Mouse (Mus musculus) heart, embryonic 11.5 days (tissue): ENCODE results near the gene Cd80. TPM values are rescaled to one million over a fixed set of nuclear protein-coding genes. Genes with fewer than 3 reads are reported as not detected.

ENCODE experiments used
- ATAC-seq: fragments of 200-750 bp; cut with Nextera tagmentation; replicated peaks from 2 replicates; pipeline ENCODE4 v1.8.0; 2017; ENCODE audit warnings: moderate library complexity; ENCODE audit not compliant: insufficient number of reproducible peaks, low FRiP score, low TSS enrichment
- H3K27ac ChIP-seq: fragments of 300-500 bp; sonication (generic); 2 replicates; pipeline ENCODE4 v1.5.1; 2014; ENCODE audit warnings: mild to moderate bottlenecking, low read depth, low read length
- H3K27me3 ChIP-seq: fragments of 300-500 bp; sonication (generic); 2 replicates; pipeline ENCODE4 v1.6.1; 2014; ENCODE audit warnings: mild to moderate bottlenecking, low read length, mixed read lengths; ENCODE audit not compliant: control insufficient read depth, insufficient read depth
- H3K36me3 ChIP-seq: fragments of 300-500 bp; sonication (generic); 2 replicates; pipeline ENCODE4 v1.6.1; 2014; ENCODE audit warnings: mild to moderate bottlenecking, low read length, moderate library complexity, mixed read lengths; ENCODE audit not compliant: control insufficient read depth, insufficient read depth
- H3K4me1 ChIP-seq: fragments of 300-500 bp; sonication (generic); 2 replicates; pipeline ENCODE4 v1.6.1; 2014; ENCODE audit warnings: low read length; ENCODE audit not compliant: control insufficient read depth, insufficient read depth
- H3K4me2 ChIP-seq: fragments of 300-500 bp; sonication (generic); 2 replicates; pipeline ENCODE4 v1.6.1; 2014; ENCODE audit warnings: mild to moderate bottlenecking, moderate library complexity
- H3K4me3 ChIP-seq: fragments of 300-500 bp; sonication (generic); 2 replicates; pipeline ENCODE4 v1.5.1; 2014; ENCODE audit warnings: low read depth, low read length
- H3K9ac ChIP-seq: fragments of 300-500 bp; sonication (generic); 2 replicates; pipeline ENCODE4 v1.6.1; 2014; ENCODE audit warnings: mild to moderate bottlenecking, low read depth, low read length, moderate library complexity
- H3K9me3 ChIP-seq: fragments of 300-500 bp; sonication (generic); replicated peaks from 2 replicates; pipeline ENCODE4 v1.6.1; 2016; ENCODE audit warnings: low read length; ENCODE audit not compliant: control insufficient read depth
- WGBS: fragments of 180-500 bp; shearing (Covaris S2); extraction: QIAGEN DNeasy Blood & Tissue Kit; methylation state at CpG from one replicate; pipeline ENCODE4 v1.1.7; 2014; ENCODE audit not compliant: insufficient replicate concordance; 5-methylcytosine and 5-hydroxymethylcytosine counted together
- polyA plus RNA-seq: library from polyadenylated mRNA; unstranded; fragments of >200 nt; fragmentation: Nextera tagmentation; extraction: Ambion mirVana; gene quantifications from 2 replicates; pipeline ENCODE4 v1.2.1, GENCODE M21; 2014

Gene Cd80
- polyA plus RNA-seq, 1 experiment from 2014 or later: 0.80 TPM

GRCm38 (mm10) chr16:38462161-38462560 lies 6.8 kb downstream of the Cd80 start:
- Histone ChIP-seq H3K4me3 (no peak overlapping the region), H3K4me2 (no peak overlapping the region), H3K9ac (no peak overlapping the region), H3K9me3 (no peaks in the 10 kb centered on the region), H3K4me1 (0 out of 2 replicates have a peak, but pooled peaks cover under 1% of the 10 kb centered on the region), H3K27ac (no peak overlapping the region), H3K27me3 (no peaks in the 10 kb centered on the region), H3K36me3 (no peaks in the 10 kb centered on the region)
- WGBS: 73% methylated on average over 7 of the region's 7 CpGs
- ATAC-seq: no peak

GRCm38 (mm10) chr16:38463305-38463704 lies 7.9 kb downstream of the Cd80 start:
- WGBS: 88% methylated on average over 5 of the region's 5 CpGs
- ATAC-seq: no peak

GRCm38 (mm10) chr16:38466089-38466488 lies 10.7 kb downstream of the Cd80 start:
- 0 out of 2 replicates have a peak, but pooled peaks cover 4% of the 10 kb centered on the region for H3K4me1 ChIP-seq
- no peak for ATAC-seq
- H3K27me3 ChIP-seq: no peaks in the 10 kb centered on the region
- H3K9me3 ChIP-seq: no peaks in the 10 kb centered on the region
- H3K36me3 ChIP-seq: no peaks in the 10 kb centered on the region
- H3K27ac ChIP-seq: no peak overlapping the region
- 75% methylated on average over 4 of the region's 4 CpGs for WGBS
- H3K4me3 ChIP-seq: no peak overlapping the region
- no peak overlapping the region for H3K9ac ChIP-seq
- H3K4me2 ChIP-seq: no peak overlapping the region

More at GRCm38 (mm10) chr16:38463305-38463704, 7.9 kb downstream of the Cd80 start:
- Histone ChIP-seq H3K27me3 (no peaks in the 10 kb centered on the region), H3K4me3 (no peak overlapping the region), H3K27ac (no peak overlapping the region), H3K9ac (no peak overlapping the region), H3K4me2 (no peak overlapping the region), H3K9me3 (no peaks in the 10 kb centered on the region), H3K36me3 (no peaks in the 10 kb centered on the region), H3K4me1 (0 out of 2 replicates have a peak, but pooled peaks cover 4% of the 10 kb centered on the region)

GRCm38 (mm10) chr16:38467091-38467916 lies 11.9 kb downstream of the Cd80 start:
- H3K36me3 ChIP-seq: no peaks in the 10 kb centered on the region
- H3K4me1 ChIP-seq: 0 out of 2 replicates have a peak, but pooled peaks cover 4% of the 10 kb centered on the region
- no peak for ATAC-seq
- WGBS: 75% methylated on average over 13 of the region's 13 CpGs
- H3K9me3 ChIP-seq: no peaks in the 10 kb centered on the region
- H3K4me3 ChIP-seq: no peak overlapping the region
- no peaks in the 10 kb centered on the region for H3K27me3 ChIP-seq
- no peak overlapping the region for H3K4me2 ChIP-seq
- H3K27ac ChIP-seq: no peak overlapping the region
- H3K9ac ChIP-seq: no peak overlapping the region

- 60% methylated on average over 8 of the region's 8 CpGs for WGBS
- H3K9me3 ChIP-seq: no peaks in the 10 kb centered on the region
- no peak overlapping the region for H3K4me2 ChIP-seq
- H3K9ac ChIP-seq: no peak overlapping the region
- no peak overlapping the region for H3K4me3 ChIP-seq
- H3K27me3 ChIP-seq: no peaks in the 10 kb centered on the region
- H3K4me1 ChIP-seq: 0 out of 2 replicates have a peak, but pooled peaks cover 4% of the 10 kb centered on the region
- H3K27ac ChIP-seq: no peak overlapping the region
- no peak for ATAC-seq
- H3K36me3 ChIP-seq: no peaks in the 10 kb centered on the region
Measured at GRCm38 (mm10) chr16:38467917-38468705, 12.8 kb downstream of the Cd80 start.

GRCm38 (mm10) chr16:38468706-38469018 lies 13.3 kb downstream of the Cd80 start:
- H3K4me1 ChIP-seq: 0 out of 2 replicates have a peak, but pooled peaks cover 4% of the 10 kb centered on the region
- no peaks in the 10 kb centered on the region for H3K27me3 ChIP-seq
- WGBS: 35% methylated on average over 3 of the region's 3 CpGs
- no peaks in the 10 kb centered on the region for H3K9me3 ChIP-seq
- ATAC-seq: no peak
- H3K4me3 ChIP-seq: no peak overlapping the region
- no peak overlapping the region for H3K27ac ChIP-seq
- no peak overlapping the region for H3K9ac ChIP-seq
- no peaks in the 10 kb centered on the region for H3K36me3 ChIP-seq
- no peak overlapping the region for H3K4me2 ChIP-seq

- Histone ChIP-seq H3K4me1 (0 out of 2 replicates have a peak, but pooled peaks cover 4% of the 10 kb centered on the region), H3K9ac (no peak overlapping the region), H3K9me3 (no peaks in the 10 kb centered on the region), H3K4me3 (no peak overlapping the region), H3K36me3 (no peaks in the 10 kb centered on the region), H3K27ac (no peak overlapping the region), H3K4me2 (no peak overlapping the region), H3K27me3 (no peaks in the 10 kb centered on the region)
- 79% methylated on average over 8 of the region's 8 CpGs for WGBS
- no peak for ATAC-seq
Measured at GRCm38 (mm10) chr16:38469437-38469836, 14.1 kb downstream of the Cd80 start.

GRCm38 (mm10) chr16:38471697-38472506 lies 16.5 kb downstream of the Cd80 start:
- no peak for ATAC-seq

More at GRCm38 (mm10) chr16:38471697-38472506, 16.5 kb downstream of the Cd80 start:
- H3K4me1 ChIP-seq: peaks cover 9% of the 10 kb centered on the region; the same call in 1 of the 2 replicates
- H3K9ac ChIP-seq: no peak overlapping the region
- no peak overlapping the region for H3K4me2 ChIP-seq
- H3K36me3 ChIP-seq: no peaks in the 10 kb centered on the region
- H3K27me3 ChIP-seq: no peaks in the 10 kb centered on the region
- WGBS: 66% methylated on average over 11 of the region's 11 CpGs
- H3K4me3 ChIP-seq: no peak overlapping the region
- no peaks in the 10 kb centered on the region for H3K9me3 ChIP-seq
- no peak overlapping the region for H3K27ac ChIP-seq
